Mouse (Mus musculus): Measurements from ENCODE around the gene Tamm41. TPM values are rescaled to one million over a fixed set of nuclear protein-coding genes. Genes with fewer than 3 reads are reported as not detected.

The Tamm41 gene
- total and polyA plus RNA-seq, 2 experiments from 2014 or later: 47.1 to 51.1 TPM

DNA sequence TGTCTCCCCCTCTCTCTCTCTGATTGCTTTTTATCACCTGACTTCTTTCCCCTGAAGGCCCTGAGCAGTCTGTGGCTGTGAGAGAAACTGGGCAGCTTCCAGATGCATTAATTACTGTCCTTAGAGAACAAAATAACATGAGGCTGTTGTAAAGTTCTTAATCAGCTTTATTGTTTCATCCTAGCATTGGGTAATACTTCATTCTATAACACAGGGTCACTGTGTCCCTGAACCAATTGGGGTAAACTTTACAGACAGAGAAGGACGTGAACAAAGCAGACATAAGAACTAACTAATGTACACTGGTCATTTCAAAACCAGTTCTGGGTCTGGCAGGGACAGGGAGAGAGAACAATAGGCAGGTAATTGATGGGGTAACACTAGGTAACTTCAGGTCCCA is 8.4 kb upstream of the Tamm41 start:
- DNase-seq (ENCODE audit: low spot score) (no peak), ATAC-seq (no peak)
- 72% methylated on average over 1 of the region's 1 CpGs for WGBS
- Histone ChIP-seq H3K4me2 (ENCODE audit: low read depth, low read length) (no peak overlapping the region), H3K9ac (replicated peaks; ENCODE audit: low read length) (no peak overlapping the region), H3K36me3 (ENCODE audit: insufficient read depth, low read length) (no peaks in the 10 kb centered on the region), H3K9me3 (ENCODE audit: low read length) (no peaks in the 10 kb centered on the region), H3K4me3 (ENCODE audit: low read length) (no peak overlapping the region), H3K27ac (no peak overlapping the region), H3K4me1 (ENCODE audit: insufficient read depth, low read length) (no peaks in the 10 kb centered on the region), H3K27me3 (ENCODE audit: insufficient read depth, low read length) (no peaks in the 10 kb centered on the region)
- no peak for TF ChIP-seq CTCF (IDR thresholded peaks at IDR 0.05; ENCODE audit: low read depth)

DNA sequence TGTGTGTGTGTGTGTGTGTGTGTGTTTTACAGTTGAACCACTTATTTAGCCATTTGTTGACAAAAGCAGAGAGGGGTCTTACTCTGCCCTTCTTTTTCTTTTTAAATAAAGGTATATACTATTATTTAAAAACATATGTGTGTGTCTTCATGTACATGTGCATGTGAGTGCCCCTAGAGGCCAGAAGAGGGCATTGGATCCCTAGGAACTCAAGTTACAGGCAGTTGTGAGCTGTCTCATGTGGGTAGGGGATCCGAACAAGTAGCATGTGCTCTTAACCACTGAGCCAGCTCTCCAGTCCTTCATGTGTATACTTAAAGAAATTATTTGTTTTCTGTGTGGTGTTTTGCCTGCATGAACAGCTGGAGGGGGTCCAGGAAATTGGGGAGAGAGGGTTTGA is 7.0 kb upstream of the Tamm41 start:
- Histone ChIP-seq H3K9me3 (ENCODE audit: low read length) (no peaks in the 10 kb centered on the region), H3K4me1 (ENCODE audit: insufficient read depth, low read length) (no peaks in the 10 kb centered on the region), H3K27ac (no peak overlapping the region), H3K4me2 (ENCODE audit: low read depth, low read length) (no peak overlapping the region), H3K27me3 (ENCODE audit: insufficient read depth, low read length) (no peaks in the 10 kb centered on the region), H3K9ac (replicated peaks; ENCODE audit: low read length) (no peak overlapping the region), H3K4me3 (ENCODE audit: low read length) (no peak overlapping the region), H3K36me3 (ENCODE audit: insufficient read depth, low read length) (no peaks in the 10 kb centered on the region)
- ATAC-seq: no peak
- DNase-seq (ENCODE audit: low spot score): peak; percentile 45
- 46% methylated on average over 1 of the region's 1 CpGs for WGBS
- peak; percentile 67 for TF ChIP-seq CTCF (IDR thresholded peaks at IDR 0.05; ENCODE audit: low read depth)

DNA sequence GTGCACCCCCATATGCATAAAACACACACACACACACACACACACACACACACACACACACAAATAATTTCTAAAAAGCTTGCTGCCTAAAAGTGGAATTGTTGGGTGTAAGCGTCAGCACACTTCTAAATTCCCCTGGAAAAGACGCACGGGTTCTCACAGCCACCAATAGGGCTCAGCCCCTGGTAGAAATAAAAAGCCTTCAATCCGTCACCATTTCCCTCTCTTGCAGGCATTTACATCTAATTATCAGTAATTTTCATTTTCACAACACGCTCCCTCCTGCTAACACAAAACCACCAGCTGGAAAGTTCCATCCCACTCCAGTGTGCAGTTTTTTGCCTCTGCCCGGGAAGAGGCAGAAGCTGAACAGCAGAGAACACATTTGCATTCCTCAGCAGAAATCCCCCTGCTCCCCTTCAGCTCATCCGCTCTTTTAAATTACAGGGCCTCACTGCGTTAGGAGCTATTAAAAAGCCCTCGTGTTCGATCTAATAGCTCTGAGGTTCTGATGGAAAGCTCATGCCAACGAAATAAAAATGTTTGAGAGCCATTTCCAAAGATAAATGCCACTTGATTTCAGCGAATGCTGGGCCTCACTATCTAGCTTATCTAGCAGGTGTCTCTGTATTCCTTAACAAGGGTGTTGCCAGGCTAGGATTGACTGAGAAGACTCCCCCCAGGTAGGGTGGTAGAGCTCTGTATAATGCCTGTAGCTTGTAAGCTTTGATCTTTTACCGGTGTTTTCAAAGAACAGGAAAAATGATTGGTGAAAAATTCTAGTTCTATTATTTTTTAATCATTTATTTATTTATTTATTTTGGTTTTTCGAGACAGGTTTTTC is 6.2 kb upstream of the Tamm41 start:
- H3K4me3 ChIP-seq (ENCODE audit: low read length): no peak overlapping the region
- no peaks in the 10 kb centered on the region for H3K4me1 ChIP-seq (ENCODE audit: insufficient read depth, low read length)
- no peak overlapping the region for H3K9ac ChIP-seq (replicated peaks; ENCODE audit: low read length)
- no peaks in the 10 kb centered on the region for H3K36me3 ChIP-seq (ENCODE audit: insufficient read depth, low read length)
- H3K27ac ChIP-seq: peak overlapping the region; percentile 11; the same call in 1 of the 2 replicates
- DNase-seq (ENCODE audit: low spot score) (peak; percentile 46), ATAC-seq (peak; percentile 38; the same call in 1 of the 2 replicates)
- WGBS: 51% methylated on average over 14 of the region's 14 CpGs
- H3K27me3 ChIP-seq (ENCODE audit: insufficient read depth, low read length): no peaks in the 10 kb centered on the region
- no peaks in the 10 kb centered on the region for H3K9me3 ChIP-seq (ENCODE audit: low read length)
- no peak overlapping the region for H3K4me2 ChIP-seq (ENCODE audit: low read depth, low read length)
- TF ChIP-seq CTCF (IDR thresholded peaks at IDR 0.05; ENCODE audit: low read depth): no peak

DNA sequence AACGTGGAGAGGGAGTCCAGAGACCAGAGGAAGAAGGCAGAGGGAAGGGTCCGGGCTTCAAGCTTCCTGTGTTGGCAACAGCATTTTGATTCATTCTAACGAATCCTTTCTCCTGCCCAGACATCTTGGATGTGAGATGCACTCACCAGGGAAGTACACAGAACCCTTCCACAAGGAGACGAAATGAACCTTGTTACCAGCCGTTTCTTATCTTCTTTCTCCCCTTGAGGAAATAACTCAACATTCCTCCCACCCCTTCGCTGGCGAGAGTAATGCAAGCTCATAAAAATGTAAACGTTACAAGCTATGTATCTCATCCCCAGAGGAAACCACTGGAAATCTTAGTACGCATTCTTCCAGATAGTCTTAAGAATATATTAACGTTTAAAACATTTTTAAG is 4.9 kb upstream of the Tamm41 start:
- ATAC-seq (no peak), DNase-seq (ENCODE audit: low spot score) (no peak)
- Histone ChIP-seq H3K9me3 (ENCODE audit: low read length) (no peaks in the 10 kb centered on the region), H3K4me3 (ENCODE audit: low read length) (no peak overlapping the region), H3K27me3 (ENCODE audit: insufficient read depth, low read length) (no peaks in the 10 kb centered on the region), H3K4me1 (ENCODE audit: insufficient read depth, low read length) (no peaks in the 10 kb centered on the region), H3K9ac (replicated peaks; ENCODE audit: low read length) (no peak overlapping the region), H3K36me3 (ENCODE audit: insufficient read depth, low read length) (no peaks in the 10 kb centered on the region), H3K4me2 (ENCODE audit: low read depth, low read length) (no peak overlapping the region), H3K27ac (no peak overlapping the region)
- 66% methylated on average over 10 of the region's 10 CpGs for WGBS
- TF ChIP-seq CTCF (IDR thresholded peaks at IDR 0.05; ENCODE audit: low read depth): no peak

DNA sequence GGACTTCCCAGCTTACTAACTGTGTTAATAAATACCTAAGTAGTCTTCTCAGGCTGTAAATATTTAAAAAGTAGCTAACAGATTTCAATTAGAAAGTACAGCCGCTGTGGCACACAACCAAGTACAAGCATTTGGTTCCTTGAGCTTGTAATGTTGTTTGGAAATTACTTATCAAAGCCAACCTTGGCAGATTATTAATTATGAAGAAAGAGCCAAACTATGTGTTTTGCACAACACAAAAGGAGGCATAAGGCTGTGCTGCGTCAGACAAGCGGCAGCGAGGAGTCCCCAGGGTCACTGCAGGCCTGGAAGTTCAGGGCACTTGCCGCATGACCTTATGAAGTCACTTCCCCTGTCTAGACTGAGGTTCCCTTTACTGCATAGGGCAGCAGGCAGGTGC is 4.2 kb downstream of the Tamm41 start:
- ATAC-seq: no peak
- Histone ChIP-seq H3K4me2 (ENCODE audit: low read depth, low read length) (no peak overlapping the region), H3K9ac (replicated peaks; ENCODE audit: low read length) (no peak overlapping the region), H3K27ac (no peak overlapping the region), H3K9me3 (ENCODE audit: low read length) (no peaks in the 10 kb centered on the region), H3K36me3 (ENCODE audit: insufficient read depth, low read length) (peaks cover 29% of the 10 kb centered on the region), H3K4me1 (ENCODE audit: insufficient read depth, low read length) (peaks cover 11% of the 10 kb centered on the region), H3K27me3 (ENCODE audit: insufficient read depth, low read length) (no peaks in the 10 kb centered on the region), H3K4me3 (ENCODE audit: low read length) (no peak overlapping the region)
- DNase-seq (ENCODE audit: low spot score): no peak
- WGBS: 93% methylated on average over 5 of the region's 5 CpGs
- TF ChIP-seq CTCF (IDR thresholded peaks at IDR 0.05; ENCODE audit: low read depth): no peak

DNA sequence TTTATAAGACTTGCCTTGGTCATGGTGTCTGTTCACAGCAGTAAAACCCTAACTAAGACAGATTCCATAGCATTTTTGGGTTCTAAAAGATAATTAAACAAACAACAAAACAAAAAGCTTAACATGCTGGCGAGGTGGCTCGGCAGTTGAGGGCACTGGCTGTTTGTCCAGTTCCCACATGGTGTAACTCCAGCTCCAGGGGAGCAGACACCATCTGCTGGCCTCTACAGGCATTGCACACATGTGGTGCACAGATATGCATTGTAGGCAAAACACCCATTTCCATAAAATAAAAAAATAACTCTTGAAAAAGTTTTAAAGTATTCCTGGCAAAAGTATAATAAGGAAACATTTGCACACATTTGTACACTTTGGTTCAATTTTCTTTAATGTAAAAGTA is 7.6 kb downstream of the Tamm41 start:
- H3K36me3 ChIP-seq (ENCODE audit: insufficient read depth, low read length): peaks cover 29% of the 10 kb centered on the region

DNA sequence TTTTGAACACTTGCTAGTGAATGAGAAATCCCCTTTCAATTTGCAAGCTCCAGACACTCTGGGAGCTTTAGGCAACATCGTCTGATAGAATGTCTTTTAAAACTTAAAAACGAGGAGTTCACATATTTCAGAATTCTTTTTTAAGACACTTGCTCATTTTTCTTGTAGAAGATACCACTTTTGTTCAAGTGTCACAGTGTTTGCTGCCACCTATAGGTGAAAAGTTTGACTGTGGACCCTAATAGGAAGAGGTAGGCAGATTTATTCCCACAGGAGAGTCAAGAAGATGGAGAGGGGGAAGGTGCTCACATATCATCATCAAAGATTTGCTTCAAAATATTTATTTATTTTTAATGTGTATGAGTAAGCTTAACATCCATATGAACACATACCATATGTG is 8.4 kb downstream of the Tamm41 start:
- TF ChIP-seq CTCF (IDR thresholded peaks at IDR 0.05; ENCODE audit: low read depth): peak; percentile 74
- no peaks in the 10 kb centered on the region for H3K4me1 ChIP-seq (ENCODE audit: insufficient read depth, low read length)
- ATAC-seq: no peak
- H3K27ac ChIP-seq: no peak overlapping the region
- WGBS: 73% methylated on average over 2 of the region's 2 CpGs
- H3K36me3 ChIP-seq (ENCODE audit: insufficient read depth, low read length): peaks cover 24% of the 10 kb centered on the region
- no peak overlapping the region for H3K4me2 ChIP-seq (ENCODE audit: low read depth, low read length)
- H3K4me3 ChIP-seq (ENCODE audit: low read length): no peak overlapping the region
- DNase-seq (ENCODE audit: low spot score): peak; percentile 83
- H3K9me3 ChIP-seq (ENCODE audit: low read length): no peaks in the 10 kb centered on the region
- no peak overlapping the region for H3K9ac ChIP-seq (replicated peaks; ENCODE audit: low read length)
- no peaks in the 10 kb centered on the region for H3K27me3 ChIP-seq (ENCODE audit: insufficient read depth, low read length)

More for the DNA sequence above, 7.6 kb downstream of the Tamm41 start:
- TF ChIP-seq CTCF (IDR thresholded peaks at IDR 0.05; ENCODE audit: low read depth): peak; percentile 74
- no peak for ATAC-seq
- Histone ChIP-seq H3K27me3 (ENCODE audit: insufficient read depth, low read length) (no peaks in the 10 kb centered on the region), H3K27ac (no peak overlapping the region), H3K4me3 (ENCODE audit: low read length) (no peak overlapping the region), H3K9me3 (ENCODE audit: low read length) (no peaks in the 10 kb centered on the region), H3K9ac (replicated peaks; ENCODE audit: low read length) (no peak overlapping the region), H3K4me2 (ENCODE audit: low read depth, low read length) (no peak overlapping the region), H3K4me1 (ENCODE audit: insufficient read depth, low read length) (no peaks in the 10 kb centered on the region)
- peak; percentile 33 for DNase-seq (ENCODE audit: low spot score)
- WGBS: 81% methylated on average over 2 of the region's 2 CpGs

Measured in hindbrain, postnatal 0 days (tissue).